Mouse (Mus musculus): ENCODE measurements around the gene Ahnak. TPM values are rescaled to one million over a fixed set of nuclear protein-coding genes. Genes with fewer than 3 reads are reported as not detected.

Gene Ahnak
- total and polyA plus RNA-seq, 3 experiments: 1.2 to 2.2 TPM; not detected in 1

DNA sequence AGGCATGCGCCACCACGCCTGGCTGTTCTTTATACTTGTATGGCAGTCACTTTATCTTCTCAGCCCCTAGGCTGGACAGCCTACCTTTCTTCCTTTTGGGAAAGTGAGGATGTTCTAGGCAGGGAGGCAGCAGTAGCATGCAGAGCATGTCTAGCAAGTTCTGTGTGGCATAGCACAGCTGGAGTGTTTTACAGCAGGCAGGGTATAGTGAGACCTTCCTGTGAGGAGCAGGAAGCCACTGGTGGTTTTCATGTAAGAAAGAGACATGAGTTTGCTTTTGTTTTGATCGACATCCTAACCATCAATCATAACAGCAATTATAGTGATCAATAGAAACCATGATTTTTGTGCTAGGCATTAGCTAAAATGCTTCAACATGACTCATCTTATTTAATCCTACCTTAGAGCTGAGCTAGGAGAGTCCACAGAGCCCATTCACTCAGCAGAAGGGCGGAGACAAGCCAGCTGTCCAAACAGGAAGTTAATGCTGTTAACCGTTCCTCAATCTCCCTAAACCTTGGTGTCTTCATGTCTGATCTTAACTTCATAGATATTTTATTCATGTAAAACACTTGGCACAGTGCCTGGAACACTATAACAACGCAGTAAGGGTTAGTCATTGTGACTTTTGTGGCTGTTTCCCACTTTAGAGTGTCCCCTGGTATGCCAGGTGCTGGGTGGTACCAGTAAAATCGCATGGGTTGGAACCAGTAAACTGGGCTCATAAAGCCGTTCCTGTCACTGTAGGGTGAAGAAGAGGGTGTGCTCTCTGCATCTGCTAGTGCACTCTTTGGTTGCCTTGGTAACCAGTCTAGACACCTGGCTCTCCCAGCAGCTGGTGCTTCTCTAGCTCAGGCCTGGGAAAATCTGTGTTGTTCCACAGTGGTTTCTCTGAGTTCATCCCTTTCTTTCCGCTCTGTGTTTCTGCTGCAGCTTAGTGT, 76.8 kb downstream of the Ahnak start (continued):
- TF ChIP-seq USF2 (IDR thresholded peaks at IDR 0.05; ENCODE audit: borderline replicate concordance in 1 of 2, insufficient read depth in 1 of 2, low read depth in 1 of 2, low read length in 2 of 2) (no peak), EP300 (IDR thresholded peaks at IDR 0.05; ENCODE audit: low read depth in 1 of 2, low read length in 2 of 2) (peak; percentile 96 to 98), ELF1 (IDR thresholded peaks at IDR 0.05; ENCODE audit: low read depth, low read length) (peak; percentile 58; the same call in 1 of the 2 replicates), USF1 (IDR thresholded peaks at IDR 0.05; ENCODE audit: low read depth, low read length) (no peak), SMC3 (IDR thresholded peaks at IDR 0.05; ENCODE audit: low read depth, low read length) (no peak), TAL1 (IDR thresholded peaks at IDR 0.05; ENCODE audit: low read length) (peak; percentile 65), MEF2A (IDR thresholded peaks at IDR 0.05; ENCODE audit: extremely low read depth, insufficient replicate concordance, low read depth, low read length, poor library complexity, severe bottlenecking) (peak; percentile 27; the same call in 1 of the 2 replicates), POLR2A (IDR thresholded peaks at IDR 0.05; ENCODE audit: control insufficient read depth in 1 of 2, insufficient read depth in 1 of 2, low read depth in 1 of 2, low read length in 2 of 2, poor library complexity in 1 of 2) (no peak), CHD2 (IDR thresholded peaks at IDR 0.05; ENCODE audit: low read length) (no peak; the same call in 1 of the 2 replicates), NRF1 (IDR thresholded peaks at IDR 0.05; ENCODE audit: insufficient read depth, low read depth, low read length, poor library complexity, severe bottlenecking) (no peak)

DNA sequence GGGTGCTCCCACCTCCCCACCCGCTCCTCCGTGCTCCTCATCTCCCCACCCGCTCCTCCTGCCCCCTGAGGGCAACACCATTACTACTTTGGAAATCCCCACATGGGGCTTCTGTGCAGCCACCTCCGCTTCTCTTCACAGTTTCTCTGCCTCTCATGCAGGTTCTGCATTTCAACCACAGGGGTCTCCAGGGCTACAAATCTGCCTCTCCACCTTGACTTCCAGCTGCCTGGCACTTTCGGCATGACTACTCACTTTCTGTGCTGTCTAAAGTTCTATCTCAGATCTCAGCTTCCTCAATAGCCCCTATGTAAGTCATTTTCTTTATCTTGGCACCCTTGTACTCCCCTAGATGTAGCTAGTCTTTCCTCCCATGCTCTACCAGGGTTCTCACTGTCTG, 78.2 kb downstream of the Ahnak start:
- no peaks in the 10 kb centered on the region for H3K79me2 ChIP-seq (ENCODE audit: control insufficient read depth, insufficient read depth, low read length, poor library complexity)
- TF ChIP-seq CHD1 (IDR thresholded peaks at IDR 0.05; ENCODE audit: low read depth, low read length): no peak
- TF ChIP-seq ETS1 (IDR thresholded peaks at IDR 0.05; ENCODE audit: low read depth, low read length): peak; percentile 49; the same call in 1 of the 2 replicates
- TF ChIP-seq GATA1 (IDR thresholded peaks at IDR 0.05; ENCODE audit: low read depth, low read length): peak; percentile 35; the same call in 1 of the 2 replicates
- TF ChIP-seq TAL1 (IDR thresholded peaks at IDR 0.05; ENCODE audit: low read length): peak; percentile 78
- TF ChIP-seq SIN3A (IDR thresholded peaks at IDR 0.05; ENCODE audit: low read length): 0 out of 2 replicates have a peak, but pooled peaks have one; percentile 21
- peak; percentile 49 to 58 for TF ChIP-seq EP300 (IDR thresholded peaks at IDR 0.05; ENCODE audit: low read depth in 1 of 2, low read length in 2 of 2)
- TF ChIP-seq UBTF (IDR thresholded peaks at IDR 0.05; ENCODE audit: borderline replicate concordance, insufficient read depth, low read depth, low read length): no peak
- H3K4me1 ChIP-seq (ENCODE audit: control insufficient read depth in 1 of 2, insufficient read depth in 2 of 2, low read length in 2 of 2): peaks cover 49 to 82% of the 10 kb centered on the region in 2 experiments
- peak overlapping the region; percentile 26 for H3K9ac ChIP-seq (ENCODE audit: control insufficient read depth, low read depth, low read length, poor library complexity, severe bottlenecking)
- no peak overlapping the region for H3K4me3 ChIP-seq (ENCODE audit: control insufficient read depth in 1 of 2, insufficient read depth in 1 of 2, low read depth in 2 of 2, low read length in 2 of 2)
- DNase-seq (ENCODE audit: low read depth, low spot score): peak; percentile 74
- H3K27me3 ChIP-seq (ENCODE audit: control insufficient read depth in 1 of 2, insufficient read depth in 2 of 2, low read length in 2 of 2): no peaks in the 10 kb centered on the region
- H3K36me3 ChIP-seq (ENCODE audit: control insufficient read depth in 1 of 2, insufficient read depth in 2 of 2, low read length in 2 of 2): peaks cover 0 to 71% of the 10 kb centered on the region in 2 experiments; a peak in 2 of 4 replicates
- peak overlapping the region; percentile 10; the same call in 1 of the 2 replicates for H3K27ac ChIP-seq (ENCODE audit: control insufficient read depth, low read depth, low read length)
- no peaks in the 10 kb centered on the region for H3K9me3 ChIP-seq (replicated peaks; ENCODE audit: insufficient read depth, low read length)

Measured in MEL (cell line).